Mouse (Mus musculus) liver, adult 2 months (tissue): Measurements from ENCODE around the gene Cfap299. TPM values are rescaled to one million over a fixed set of nuclear protein-coding genes. Genes with fewer than 3 reads are reported as not detected.

Experiments used
- DNase-seq: peaks from one replicate; pipeline ENCODE4 v3.0.0-alpha.2; 2011; ENCODE audit warnings: low read depth, low spot score; ENCODE audit errors: extremely low read depth
- H3K27ac ChIP-seq: fragments of 200-500 bp; replicated peaks from 2 replicates; pipeline ENCODE4 v1.5.1; 2012; ENCODE audit warnings: low read depth, mild to moderate bottlenecking, control low read depth, inconsistent platforms, low read length; ENCODE audit not compliant: insufficient read depth
- H3K27me3 ChIP-seq: fragments of 200-500 bp; 2 replicates; pipeline ENCODE4 v1.6.1; 2012; ENCODE audit warnings: mild to moderate bottlenecking, moderate library complexity, low read length, inconsistent platforms; ENCODE audit not compliant: control insufficient read depth, insufficient read depth
- H3K36me3 ChIP-seq: fragments of 200-500 bp; 2 replicates; pipeline ENCODE4 v1.6.1; 2012; ENCODE audit warnings: low read length, inconsistent platforms; ENCODE audit not compliant: control insufficient read depth, insufficient read depth
- H3K4me1 ChIP-seq: fragments of 200-500 bp; 2 replicates; pipeline ENCODE4 v1.6.1; 2011; ENCODE audit warnings: low read length; ENCODE audit not compliant: control insufficient read depth, insufficient read depth
- H3K4me3 ChIP-seq: fragments of 200-500 bp; 2 replicates; pipeline ENCODE4 v1.5.1; 2011; ENCODE audit warnings: low read depth, mild to moderate bottlenecking, control low read depth, low read length, moderate library complexity; ENCODE audit not compliant: insufficient read depth
- H3K79me2 ChIP-seq: fragments of 200-500 bp; 2 replicates; pipeline ENCODE4 v1.6.1; 2012; ENCODE audit warnings: inconsistent platforms, mild to moderate bottlenecking, low read length, moderate library complexity; ENCODE audit not compliant: control insufficient read depth, insufficient read depth
- H3K9ac ChIP-seq: fragments of 200-500 bp; 2 replicates; pipeline ENCODE4 v1.6.1; 2012; ENCODE audit warnings: low read depth, mild to moderate bottlenecking, control low read depth, inconsistent platforms, low read length
- CTCF ChIP-seq: fragments of 200-500 bp; IDR thresholded peaks from 2 replicates; pipeline ENCODE4 v1.5.1; 2011; ENCODE audit warnings: low read depth, low read length, control low read depth
- POLR2A ChIP-seq: fragments of 200-500 bp; IDR thresholded peaks from 2 replicates; pipeline ENCODE4 v1.6.1; 2011; ENCODE audit warnings: low read length, control low read depth; ENCODE audit not compliant: insufficient read depth; ENCODE audit errors: extremely low read depth
- WGBS: fragments of 180-500 bp; shearing (Covaris S2); methylation state at CpG from one replicate; pipeline ENCODE4 v1.1.7; 2018; 5-methylcytosine and 5-hydroxymethylcytosine counted together
- polyA plus RNA-seq: library from polyadenylated mRNA; depleted of rRNA; stranded (reverse); fragments of >200 nt; gene quantifications from 2 replicates; pipeline ENCODE4 v1.2.3, GENCODE M21; 2012
- total RNA-seq: library from RNA; depleted of rRNA; stranded (reverse); fragments of >200 nt; gene quantifications from 2 replicates; pipeline ENCODE4 v1.2.3, GENCODE M21; 2014

Cfap299 gene
- total and polyA plus RNA-seq, 2 experiments, result not detected

GRCm38 (mm10) chr5:98344581-98344980 is 15.5 kb downstream of the Cfap299 start:
- H3K4me3 ChIP-seq, result no peak overlapping the region
- H3K27me3 ChIP-seq, result no peaks in the 10 kb centered on the region
- no peak for DNase-seq
- WGBS, result 62% methylated on average over 2 of the region's 2 CpGs
- no peak overlapping the region for H3K27ac ChIP-seq
- no peaks in the 10 kb centered on the region for H3K4me1 ChIP-seq
- H3K9ac ChIP-seq, result no peak overlapping the region
- H3K36me3 ChIP-seq, result no peaks in the 10 kb centered on the region
- TF ChIP-seq POLR2A, result no peak
- no peak for TF ChIP-seq CTCF
- no peaks in the 10 kb centered on the region for H3K79me2 ChIP-seq

GRCm38 (mm10) chr5:98346067-98346466 is 17.0 kb downstream of the Cfap299 start:
- no peak overlapping the region for H3K9ac ChIP-seq
- WGBS, result 74% methylated on average over 7 of the region's 7 CpGs
- no peak for DNase-seq
- no peak overlapping the region for H3K27ac ChIP-seq
- no peak for TF ChIP-seq POLR2A
- no peak for TF ChIP-seq CTCF
- H3K4me1 ChIP-seq, result no peaks in the 10 kb centered on the region
- H3K27me3 ChIP-seq, result no peaks in the 10 kb centered on the region
- H3K79me2 ChIP-seq, result no peaks in the 10 kb centered on the region
- no peaks in the 10 kb centered on the region for H3K36me3 ChIP-seq
- H3K4me3 ChIP-seq, result no peak overlapping the region

- 15% methylated on average over 8 of the region's 8 CpGs for WGBS
- Histone ChIP-seq H3K9ac (no peak overlapping the region), H3K27me3 (no peaks in the 10 kb centered on the region), H3K79me2 (no peaks in the 10 kb centered on the region), H3K36me3 (no peaks in the 10 kb centered on the region), H3K4me3 (no peak overlapping the region), H3K4me1 (no peaks in the 10 kb centered on the region), H3K27ac (no peak overlapping the region)
- TF ChIP-seq POLR2A (no peak), CTCF (peak; percentile 87)
- DNase-seq, result peak; percentile 14
These were observed 19.5 kb downstream of the Cfap299 start for GRCm38 (mm10) chr5:98348605-98349004.

- TF ChIP-seq CTCF (no peak), POLR2A (no peak)
- DNase-seq, result no peak
- H3K4me3 ChIP-seq, result no peak overlapping the region
- H3K4me1 ChIP-seq, result no peaks in the 10 kb centered on the region
- no peaks in the 10 kb centered on the region for H3K36me3 ChIP-seq
- no peak overlapping the region for H3K9ac ChIP-seq
- H3K79me2 ChIP-seq, result no peaks in the 10 kb centered on the region
- H3K27ac ChIP-seq, result no peak overlapping the region
- H3K27me3 ChIP-seq, result no peaks in the 10 kb centered on the region
- 84% methylated on average over 7 of the region's 7 CpGs for WGBS
These were observed 30.8 kb downstream of the Cfap299 start for GRCm38 (mm10) chr5:98359912-98360311.

- Histone ChIP-seq H3K9ac (no peak overlapping the region), H3K4me1 (no peaks in the 10 kb centered on the region), H3K27ac (no peak overlapping the region), H3K4me3 (no peak overlapping the region), H3K27me3 (no peaks in the 10 kb centered on the region), H3K36me3 (no peaks in the 10 kb centered on the region), H3K79me2 (no peaks in the 10 kb centered on the region)
- no peak for DNase-seq
- TF ChIP-seq POLR2A, result no peak
- TF ChIP-seq CTCF, result no peak
- WGBS, result 81% methylated on average over 5 of the region's 5 CpGs
These were observed 31.8 kb downstream of the Cfap299 start for GRCm38 (mm10) chr5:98360792-98361419.

GRCm38 (mm10) chr5:98363428-98363827 is 34.3 kb downstream of the Cfap299 start:
- no peak overlapping the region for H3K4me3 ChIP-seq
- DNase-seq, result peak; percentile 12
- no peak overlapping the region for H3K9ac ChIP-seq
- H3K36me3 ChIP-seq, result no peaks in the 10 kb centered on the region
- no peak overlapping the region for H3K27ac ChIP-seq
- H3K79me2 ChIP-seq, result no peaks in the 10 kb centered on the region
- no peaks in the 10 kb centered on the region for H3K4me1 ChIP-seq
- H3K27me3 ChIP-seq, result no peaks in the 10 kb centered on the region
- 46% methylated on average over 8 of the region's 8 CpGs for WGBS
- TF ChIP-seq POLR2A (no peak), CTCF (peak; percentile 56)
